Mouse (Mus musculus) MN1 (cell line): ENCODE data around the gene Crybg2.

Experiments used
- DNase-seq: peaks from one replicate; pipeline ENCODE4 v3.0.0-alpha.2; 2016; ENCODE audit warnings: low spot score

Gene Crybg2

DNA sequence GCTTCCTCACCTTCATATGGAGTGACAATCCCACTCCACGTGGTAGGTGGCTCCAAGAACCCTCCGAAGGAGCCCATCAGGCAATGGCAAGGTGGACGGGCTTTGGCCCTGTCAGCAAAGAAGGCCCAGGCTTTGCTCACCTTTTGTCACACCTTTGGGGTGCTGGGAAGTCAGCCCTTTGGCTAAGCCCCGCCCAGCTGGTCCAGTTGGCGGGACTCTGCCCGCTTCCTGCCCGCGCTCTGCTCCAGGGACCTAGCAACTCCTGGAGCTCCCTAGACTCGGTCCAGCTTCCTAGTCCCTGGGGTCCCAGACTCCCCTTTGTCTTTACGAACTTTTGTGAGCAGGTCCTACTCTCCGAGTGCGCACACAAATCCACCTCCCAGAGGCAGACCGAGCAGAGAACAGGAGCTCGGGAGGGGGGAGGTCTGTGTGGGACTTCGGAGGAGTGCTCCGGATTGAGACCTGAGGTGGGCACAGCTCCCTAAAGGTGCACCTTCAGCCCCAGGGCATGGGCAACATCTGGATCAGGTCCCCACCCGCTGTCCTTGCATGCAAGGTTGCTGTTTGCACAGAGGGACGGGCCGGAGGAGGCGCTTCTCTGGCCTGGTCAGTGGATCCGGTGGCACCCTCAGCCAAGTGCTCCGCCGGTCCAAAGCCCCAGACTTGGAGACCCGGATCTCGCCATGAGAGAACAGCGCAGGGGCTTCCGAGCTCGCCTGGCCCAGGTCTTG is at the start of gene Crybg2:
TSS of gene Crybg2 (plus strand) at position 681 of the 731 bp plus-strand sequence.
- no peak for DNase-seq

DNA sequence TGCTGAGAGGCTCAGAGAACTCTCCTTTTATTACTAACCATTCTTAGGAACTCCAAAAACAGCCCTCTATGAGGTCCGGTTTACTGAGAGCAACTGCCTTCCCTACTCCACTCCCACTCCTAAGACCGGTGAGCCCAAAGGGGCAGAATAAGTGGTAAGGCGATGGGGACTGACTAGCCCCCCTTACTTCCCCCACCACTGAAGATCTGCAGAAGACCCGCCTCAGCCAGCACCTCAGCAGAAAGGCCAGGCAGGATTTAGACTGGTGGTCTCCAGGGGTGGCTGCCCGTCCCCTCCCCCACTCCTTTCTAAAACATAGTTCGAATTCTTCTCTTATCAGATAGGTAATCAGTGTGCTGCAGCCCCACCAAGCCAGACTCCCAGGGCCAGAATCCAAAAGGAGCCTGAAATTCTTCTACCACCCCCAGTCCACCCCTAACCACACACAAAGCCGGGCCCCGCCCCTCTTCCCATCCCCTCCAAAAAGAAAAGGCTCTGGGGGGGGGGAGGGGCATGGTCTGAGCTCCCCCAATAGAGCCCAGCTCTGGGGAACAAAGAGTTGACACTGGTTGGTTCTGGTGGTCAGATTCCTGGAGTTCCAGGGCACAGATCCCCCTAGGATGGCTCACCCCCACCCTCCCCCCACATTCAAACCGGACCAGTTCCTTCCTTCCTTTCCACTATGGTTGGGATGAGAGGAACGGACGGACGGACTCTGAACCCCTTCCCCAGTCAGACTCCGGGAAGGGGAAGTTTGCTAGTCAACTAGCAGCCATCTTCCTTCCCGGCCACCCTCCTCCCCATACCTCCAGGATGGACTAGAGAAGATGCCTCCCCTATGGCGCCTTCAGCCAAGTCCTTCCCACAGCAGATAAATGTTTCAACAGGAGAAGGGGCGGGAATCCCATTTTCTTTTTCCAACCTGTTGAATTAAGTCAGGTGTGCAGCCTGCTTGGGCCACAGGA is 48.9 kb upstream of the Crybg2 start:
- DNase-seq: no peak

DNA sequence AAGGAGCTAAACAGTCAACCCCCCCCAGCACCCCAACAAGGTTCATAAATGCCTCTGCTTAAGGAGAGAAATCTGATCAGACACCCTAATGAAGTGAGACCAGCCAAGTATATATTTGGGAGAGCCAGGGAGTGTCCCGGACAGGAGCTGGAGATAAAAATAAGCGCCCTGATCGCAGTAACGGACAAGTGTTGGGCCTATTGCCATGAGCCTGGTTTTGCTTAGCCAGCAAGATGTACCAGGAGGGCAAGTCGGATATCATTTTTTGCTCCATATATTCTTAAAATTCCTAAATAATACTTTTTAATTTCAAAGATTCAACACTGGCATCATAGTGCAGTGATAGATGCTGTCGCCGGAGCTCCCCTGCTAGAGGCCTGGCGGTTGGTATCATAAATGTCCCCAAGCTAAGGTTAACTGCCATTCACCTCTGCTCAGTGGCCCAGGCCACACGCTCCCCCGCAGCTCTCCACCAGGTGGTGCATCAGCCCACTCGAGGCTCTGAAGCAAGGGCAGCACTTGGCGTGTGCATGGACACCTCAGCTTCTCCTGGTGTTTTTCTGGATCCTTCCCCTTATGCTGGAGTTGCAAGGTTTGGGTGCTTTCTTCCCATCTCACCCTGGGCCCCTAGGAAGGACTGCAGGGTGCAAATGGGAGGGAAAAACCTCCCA is 47.6 kb upstream of the Crybg2 start:
- DNase-seq: peak; percentile 78

GRCm38 (mm10) chr4:134016208-134016607 is 44.4 kb upstream of the Crybg2 start:
- no peak for DNase-seq

- DNase-seq: peak; percentile 36
Measured at GRCm38 (mm10) chr4:134016767-134017166, 43.8 kb upstream of the Crybg2 start.

DNA sequence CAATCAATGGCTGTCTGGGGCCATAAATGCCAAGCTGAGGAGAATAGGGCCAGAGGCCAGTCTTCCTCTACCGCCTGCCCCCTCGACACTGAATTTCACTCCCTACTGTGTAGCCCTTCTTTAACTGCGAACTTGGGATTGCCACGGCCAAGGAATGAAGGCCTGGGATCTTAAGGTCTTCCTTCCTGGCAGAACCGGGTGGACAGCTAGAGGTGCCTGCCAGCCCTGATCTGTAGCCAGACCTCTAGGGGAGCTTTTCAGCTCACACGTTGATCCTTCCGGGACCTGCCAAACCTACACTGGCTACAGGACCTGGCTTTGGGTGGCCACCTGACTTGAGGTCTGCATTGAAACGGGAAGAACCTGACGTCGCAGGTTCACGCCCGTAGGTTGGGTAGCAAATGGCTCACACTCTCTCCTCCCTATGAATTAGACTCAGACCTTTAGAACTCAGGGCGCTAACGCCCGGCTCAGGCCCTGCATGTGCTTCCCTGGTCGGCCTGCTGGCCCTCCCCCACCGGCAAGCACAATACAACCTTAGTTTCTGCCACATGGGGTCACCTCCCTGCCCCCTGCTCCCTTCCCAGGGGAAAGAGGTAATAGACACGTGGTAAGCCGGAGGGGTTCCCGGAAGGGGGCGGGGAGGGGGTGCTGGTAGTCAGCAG is 43.3 kb upstream of the Crybg2 start:
- peak; percentile 72 for DNase-seq

- DNase-seq: peak; percentile 68
Measured at GRCm38 (mm10) chr4:134018038-134018778, 42.4 kb upstream of the Crybg2 start.

- DNase-seq: peak; percentile 80
Measured at GRCm38 (mm10) chr4:134018779-134019145, 41.9 kb upstream of the Crybg2 start, which contains the start of gene Lin28a. Gene Lin28a, minus strand, starts transcription at chr4:134018841.

DNA sequence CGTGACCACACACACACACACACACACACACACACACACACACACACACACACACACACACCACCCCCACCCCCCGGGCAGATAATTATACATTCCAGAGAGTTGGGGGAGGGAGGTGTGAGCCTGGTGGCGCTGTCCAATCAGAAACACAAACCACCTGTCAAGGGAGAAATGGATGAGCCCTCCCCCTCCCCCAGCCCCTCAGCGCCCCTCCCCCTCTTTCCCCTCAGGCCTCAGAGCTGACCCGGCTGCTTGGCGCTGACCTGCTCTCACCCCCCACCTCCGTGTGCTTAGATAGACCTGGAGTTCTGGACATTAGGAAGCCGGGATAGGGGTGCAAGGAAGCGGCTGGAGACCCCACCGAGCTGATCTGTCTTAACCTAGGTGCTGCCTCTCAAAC is 41.4 kb upstream of the Crybg2 start:
- peak; percentile 72 for DNase-seq

DNA sequence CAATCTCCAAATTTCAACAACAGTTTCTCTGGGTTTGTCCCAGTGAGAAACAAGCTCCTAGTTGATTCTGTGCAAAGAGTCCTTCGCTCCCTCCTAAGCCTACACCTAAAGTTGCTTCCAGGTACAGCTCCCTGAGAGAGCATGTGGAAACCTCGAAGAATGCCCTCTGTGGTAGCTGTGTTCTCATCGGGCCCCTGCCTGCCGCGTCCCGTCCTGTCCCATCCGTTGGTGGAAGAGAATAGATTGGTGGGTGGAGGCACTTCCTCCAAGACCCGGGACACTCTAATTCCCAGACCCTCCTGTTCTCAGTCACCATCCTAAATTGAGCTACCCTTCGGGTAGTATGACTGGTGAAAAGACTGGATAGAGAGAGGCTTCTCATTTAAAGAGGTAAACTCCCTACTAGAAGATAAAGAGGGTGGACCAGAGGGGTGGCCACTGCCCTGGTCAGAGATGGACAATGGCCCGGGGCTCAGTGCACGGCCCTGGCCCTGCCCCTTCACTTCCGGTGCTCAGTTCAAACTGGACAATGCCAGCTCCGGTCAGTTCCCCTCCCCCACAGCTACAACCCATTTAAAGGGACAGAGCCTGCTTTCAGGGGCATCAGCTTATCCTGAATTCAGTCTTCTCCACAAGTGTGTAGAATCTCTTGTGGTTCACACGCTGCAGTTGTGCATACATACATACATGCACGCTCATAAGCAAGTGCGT is 40.8 kb upstream of the Crybg2 start:
- peak; percentile 95 for DNase-seq

DNA sequence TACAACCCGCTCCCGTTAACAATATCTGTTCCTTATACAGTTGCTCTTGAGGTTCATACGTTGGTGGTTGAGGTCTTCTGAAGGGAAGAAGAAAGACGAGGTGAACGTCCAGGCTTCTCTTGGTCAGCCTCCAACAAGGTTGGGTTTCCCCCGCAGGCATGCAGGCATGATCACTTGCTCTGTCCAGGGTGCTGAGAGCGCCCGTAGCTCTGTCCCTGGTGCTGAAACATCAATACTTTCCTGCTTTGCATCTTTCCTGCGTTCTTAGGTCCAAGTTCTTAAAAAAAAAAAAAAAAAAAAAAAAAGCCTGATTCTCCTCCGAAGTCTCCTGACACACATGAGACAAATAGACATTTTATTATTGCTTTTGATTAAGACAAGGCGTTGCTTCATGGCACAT is 40.0 kb upstream of the Crybg2 start:
- DNase-seq: peak; percentile 50

GRCm38 (mm10) chr4:134025802-134026201 is 34.8 kb upstream of the Crybg2 start:
- DNase-seq: no peak

- DNase-seq: peak; percentile 85
Measured at GRCm38 (mm10) chr4:134035953-134036352, 24.7 kb upstream of the Crybg2 start.

GRCm38 (mm10) chr4:134041317-134042123 is 19.1 kb upstream of the Crybg2 start:
- peak; percentile 96 for DNase-seq

DNA sequence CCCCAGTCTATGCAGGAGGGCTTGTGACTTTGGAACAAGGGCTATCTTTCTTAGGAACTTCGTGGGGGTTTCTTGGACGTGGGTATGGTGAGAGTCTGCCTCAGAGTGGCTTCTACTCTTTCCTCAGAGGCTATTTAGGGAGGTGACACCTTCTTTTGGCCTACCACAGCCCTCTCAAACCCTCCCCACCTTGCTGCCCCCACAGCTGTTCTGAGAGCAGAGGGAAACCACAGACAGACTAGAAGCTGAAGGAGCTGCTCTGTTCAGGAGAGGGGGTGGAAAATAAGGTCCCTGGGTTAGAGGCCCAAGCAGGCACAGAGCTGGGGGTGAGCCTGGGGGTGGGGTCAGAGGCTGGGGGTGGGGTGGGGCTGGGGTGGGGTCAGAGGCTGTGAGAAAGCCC is 17.6 kb upstream of the Crybg2 start:
- DNase-seq: no peak

DNA sequence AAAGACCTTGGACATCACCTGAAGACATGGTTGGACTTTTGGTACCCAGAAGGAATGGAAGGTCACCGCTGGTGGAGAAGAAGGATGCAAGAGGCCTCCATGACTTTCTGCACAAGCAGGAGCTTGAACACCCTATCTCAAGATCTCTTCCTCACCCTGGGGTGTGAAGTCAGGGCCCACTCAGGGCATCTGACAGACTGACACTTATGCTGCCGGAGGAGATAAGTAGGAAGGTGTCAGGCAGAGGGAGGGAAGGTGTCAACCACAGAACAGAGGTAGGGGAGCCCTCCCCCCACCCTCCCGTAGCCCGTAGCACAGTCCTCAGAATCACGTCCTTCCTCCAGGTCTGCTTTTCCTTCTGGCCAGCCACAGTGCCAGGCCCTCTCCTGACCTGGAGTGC is 13.0 kb upstream of the Crybg2 start:
- no peak for DNase-seq

- DNase-seq: no peak
Measured at GRCm38 (mm10) chr4:134051912-134052311, 8.7 kb upstream of the Crybg2 start.

- peak; percentile 32 for DNase-seq
Measured at GRCm38 (mm10) chr4:134052560-134052959, 8.1 kb upstream of the Crybg2 start.

DNA sequence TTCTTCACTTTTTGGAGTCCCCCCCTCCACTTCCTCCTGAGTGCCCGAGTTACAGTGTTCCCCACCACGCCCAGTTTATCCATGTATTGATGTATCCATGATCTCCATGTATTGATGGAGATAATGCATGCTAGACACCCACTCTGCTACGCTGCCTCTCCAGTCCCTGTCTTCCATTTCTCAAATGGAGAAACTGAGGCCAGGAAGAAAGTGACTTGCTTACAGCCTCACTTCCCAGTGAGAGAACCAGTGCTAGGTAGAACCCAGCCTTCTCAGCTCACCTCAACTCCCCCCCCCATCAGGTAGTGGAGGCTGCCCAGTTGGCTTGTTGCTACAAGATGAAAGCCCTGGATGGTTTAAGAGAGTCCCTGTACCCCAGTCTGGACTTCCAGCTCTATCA is 7.1 kb upstream of the Crybg2 start, which contains the start of gene Zfp683:
TSS of gene Zfp683 (plus strand) at position 301 of the 400 bp plus-strand sequence.
- no peak for DNase-seq
